Mouse (Mus musculus) embryonic facial prominence, embryonic 13.5 days (tissue): Measurements from ENCODE around the gene Krt86. TPM values are rescaled to one million over a fixed set of nuclear protein-coding genes. Genes with fewer than 3 reads are reported as not detected.

Experiments used
- ATAC-seq: fragments of 200-750 bp; cut with Nextera tagmentation; 2 replicates; pipeline ENCODE4 v1.8.0; 2017; ENCODE audit warnings: low read depth; ENCODE audit not compliant: insufficient number of reproducible peaks, insufficient read depth, low FRiP score, low TSS enrichment
- H3K27ac ChIP-seq: fragments of 300-500 bp; sonication (generic); 2 replicates; pipeline ENCODE4 v1.5.1; 2015; ENCODE audit warnings: moderate library complexity, mild to moderate bottlenecking, inconsistent platforms
- H3K27me3 ChIP-seq: fragments of 300-500 bp; sonication (generic); 2 replicates; pipeline ENCODE4 v1.6.1; 2015; ENCODE audit warnings: mild to moderate bottlenecking, inconsistent platforms
- H3K36me3 ChIP-seq: fragments of 300-500 bp; sonication (generic); 2 replicates; pipeline ENCODE4 v1.6.1; 2015; ENCODE audit warnings: mild to moderate bottlenecking, inconsistent platforms
- H3K4me1 ChIP-seq: fragments of 300-500 bp; sonication (generic); 2 replicates; pipeline ENCODE4 v1.6.1; 2015; ENCODE audit warnings: inconsistent platforms
- H3K4me2 ChIP-seq: fragments of 300-500 bp; sonication (generic); 2 replicates; pipeline ENCODE4 v1.6.1; 2015; ENCODE audit warnings: moderate library complexity, mild to moderate bottlenecking, inconsistent platforms
- H3K4me3 ChIP-seq: fragments of 300-500 bp; sonication (generic); 2 replicates; pipeline ENCODE4 v1.5.1; 2015; ENCODE audit warnings: mild to moderate bottlenecking, inconsistent platforms
- H3K9ac ChIP-seq: fragments of 300-500 bp; sonication (generic); 2 replicates; pipeline ENCODE4 v1.6.1; 2015; ENCODE audit warnings: mild to moderate bottlenecking, inconsistent platforms
- H3K9me3 ChIP-seq: fragments of 300-500 bp; sonication (generic); 2 replicates; pipeline ENCODE4 v1.6.1; 2016; ENCODE audit warnings: inconsistent platforms
- WGBS: fragments of 180-500 bp; shearing (Covaris S2); methylation state at CpG from one replicate; pipeline ENCODE4 v1.1.7; 2015; ENCODE audit warnings: mixed read lengths; 5-methylcytosine and 5-hydroxymethylcytosine counted together
- polyA plus RNA-seq: library from polyadenylated mRNA; unstranded; fragments of >200 nt; fragmentation: Nextera tagmentation; extraction: Ambion mirVana; gene quantifications from 2 replicates; pipeline ENCODE4 v1.2.1, GENCODE M21; 2015

Krt86 gene
- polyA plus RNA-seq, 1 experiment from 2014 or later: not detected

GRCm38 (mm10) chr15:101459283-101459682, 14.0 kb upstream of the Krt86 start:
- H3K27ac ChIP-seq: no peak overlapping the region
- H3K27me3 ChIP-seq: 0 out of 2 replicates have a peak, but pooled peaks cover 5% of the 10 kb centered on the region
- H3K4me1 ChIP-seq: peaks cover 10% of the 10 kb centered on the region; the same call in 1 of the 2 replicates
- no peak overlapping the region for H3K4me3 ChIP-seq
- peaks cover 2% of the 10 kb centered on the region; the same call in 1 of the 2 replicates for H3K9me3 ChIP-seq
- WGBS: 74% methylated on average over 14 of the region's 14 CpGs
- no peaks in the 10 kb centered on the region for H3K36me3 ChIP-seq
- no peak overlapping the region for H3K9ac ChIP-seq
- no peak for ATAC-seq
- no peak overlapping the region for H3K4me2 ChIP-seq

GRCm38 (mm10) chr15:101463651-101464050, 9.6 kb upstream of the Krt86 start, which contains the start of gene Krt81:
Gene Krt81, minus strand, starts transcription at chr15:101463751.
- no peak within 1 kb of the TSS for H3K27ac ChIP-seq
- peaks cover 5% of the 10 kb centered on the region; the same call in 1 of the 2 replicates for H3K4me1 ChIP-seq
- 0 out of 2 replicates have a peak, but pooled peaks cover 5% of the 10 kb centered on the region for H3K27me3 ChIP-seq
- no peaks in the 10 kb centered on the region for H3K36me3 ChIP-seq
- no peak for ATAC-seq
- no peaks in the 10 kb centered on the region for H3K9me3 ChIP-seq
- H3K9ac ChIP-seq: no peak within 1 kb of the TSS
- 76% methylated on average over 13 of the region's 13 CpGs for whole genome bisulfite sequencing
- H3K4me2 ChIP-seq: no peak within 1 kb of the TSS
- H3K4me3 ChIP-seq: no peak within 1 kb of the TSS

- Histone ChIP-seq H3K27ac (no peak overlapping the region), H3K27me3 (no peaks in the 10 kb centered on the region), H3K4me3 (no peak overlapping the region), H3K4me1 (no peaks in the 10 kb centered on the region), H3K4me2 (no peak overlapping the region), H3K9me3 (no peaks in the 10 kb centered on the region), H3K9ac (no peak overlapping the region), H3K36me3 (no peaks in the 10 kb centered on the region)
- no peak for ATAC-seq
- WGBS: 84% methylated on average over 4 of the region's 4 CpGs
These were observed 4.2 kb upstream of the Krt86 start for GRCm38 (mm10) chr15:101469093-101469492.

GRCm38 (mm10) chr15:101479007-101479665, 5.9 kb downstream of the Krt86 start:
- peaks cover 22% of the 10 kb centered on the region for H3K27me3 ChIP-seq
- peaks cover 11% of the 10 kb centered on the region for H3K4me1 ChIP-seq
- H3K4me2 ChIP-seq: peak overlapping the region; percentile 70
- H3K9ac ChIP-seq: peak overlapping the region; percentile 63
- 7% methylated on average over 31 of the region's 31 CpGs for WGBS
- no peak overlapping the region for H3K27ac ChIP-seq
- no peaks in the 10 kb centered on the region for H3K36me3 ChIP-seq
- no peaks in the 10 kb centered on the region for H3K9me3 ChIP-seq
- peak overlapping the region; percentile 37 for H3K4me3 ChIP-seq
- no peak for ATAC-seq

- WGBS: 32% methylated on average over 11 of the region's 11 CpGs
- Histone ChIP-seq H3K36me3 (no peaks in the 10 kb centered on the region), H3K9me3 (no peaks in the 10 kb centered on the region), H3K27ac (no peak overlapping the region), H3K4me3 (peak overlapping the region; percentile 37), H3K9ac (peak overlapping the region; percentile 63), H3K27me3 (peaks cover 22% of the 10 kb centered on the region), H3K4me1 (peaks cover 11% of the 10 kb centered on the region), H3K4me2 (peak overlapping the region; percentile 70)
- no peak for ATAC-seq
These were observed 6.4 kb downstream of the Krt86 start for GRCm38 (mm10) chr15:101479666-101480060.

GRCm38 (mm10) chr15:101482056-101482455, 8.8 kb downstream of the Krt86 start:
- Histone ChIP-seq H3K4me2 (no peak overlapping the region), H3K9ac (no peak overlapping the region), H3K36me3 (no peaks in the 10 kb centered on the region), H3K9me3 (no peaks in the 10 kb centered on the region), H3K4me3 (no peak overlapping the region), H3K4me1 (peaks cover 11% of the 10 kb centered on the region), H3K27ac (no peak overlapping the region), H3K27me3 (peaks cover 22% of the 10 kb centered on the region)
- WGBS: 32% methylated on average over 4 of the region's 4 CpGs
- no peak for ATAC-seq

- Histone ChIP-seq H3K9me3 (no peaks in the 10 kb centered on the region), H3K4me1 (peaks cover 11% of the 10 kb centered on the region), H3K4me3 (no peak overlapping the region), H3K36me3 (no peaks in the 10 kb centered on the region), H3K27me3 (peaks cover 15% of the 10 kb centered on the region; the same call in 1 of the 2 replicates), H3K9ac (no peak overlapping the region), H3K4me2 (no peak overlapping the region), H3K27ac (no peak overlapping the region)
- WGBS: 65% methylated on average over 1 of the region's 1 CpGs
- ATAC-seq: no peak
These were observed 10.4 kb downstream of the Krt86 start for GRCm38 (mm10) chr15:101483646-101484045.

- Histone ChIP-seq H3K4me1 (no peaks in the 10 kb centered on the region), H3K4me2 (no peak overlapping the region), H3K36me3 (no peaks in the 10 kb centered on the region), H3K27ac (no peak overlapping the region), H3K9me3 (no peaks in the 10 kb centered on the region), H3K4me3 (no peak overlapping the region), H3K27me3 (peaks cover 3% of the 10 kb centered on the region; the same call in 1 of the 2 replicates), H3K9ac (no peak overlapping the region)
- WGBS: 76% methylated on average over 1 of the region's 1 CpGs
- ATAC-seq: no peak
These were observed 11.7 kb downstream of the Krt86 start for GRCm38 (mm10) chr15:101484939-101485338.

- Histone ChIP-seq H3K4me2 (no peak overlapping the region), H3K27ac (no peak overlapping the region), H3K4me1 (no peaks in the 10 kb centered on the region), H3K4me3 (no peak overlapping the region), H3K27me3 (no peaks in the 10 kb centered on the region), H3K9ac (no peak overlapping the region), H3K36me3 (no peaks in the 10 kb centered on the region), H3K9me3 (no peaks in the 10 kb centered on the region)
- no peak for ATAC-seq
- 62% methylated on average over 11 of the region's 11 CpGs for WGBS
These were observed 12.8 kb downstream of the Krt86 start for GRCm38 (mm10) chr15:101485911-101486635.

- no peak within 1 kb of the TSS for H3K4me2 ChIP-seq
- no peak within 1 kb of the TSS for H3K4me3 ChIP-seq
- no peaks in the 10 kb centered on the region for H3K9me3 ChIP-seq
- H3K4me1 ChIP-seq: no peaks in the 10 kb centered on the region
- H3K36me3 ChIP-seq: no peaks in the 10 kb centered on the region
- no peak within 1 kb of the TSS for H3K27ac ChIP-seq
- ATAC-seq: no peak
- WGBS: 88% methylated on average over 6 of the region's 6 CpGs
- no peak within 1 kb of the TSS; the same call in 1 of the 2 replicates for H3K9ac ChIP-seq
- no peaks in the 10 kb centered on the region for H3K27me3 ChIP-seq
These were observed 18.2 kb downstream of the Krt86 start, which contains the start of gene Krt83 for GRCm38 (mm10) chr15:101491431-101491830. Gene Krt83, minus strand, starts transcription at chr15:101491512.

- H3K9ac ChIP-seq: no peak overlapping the region
- no peaks in the 10 kb centered on the region for H3K27me3 ChIP-seq
- H3K4me1 ChIP-seq: no peaks in the 10 kb centered on the region
- no peak for ATAC-seq
- H3K9me3 ChIP-seq: no peaks in the 10 kb centered on the region
- no peaks in the 10 kb centered on the region for H3K36me3 ChIP-seq
- no peak overlapping the region for H3K4me2 ChIP-seq
- no peak overlapping the region for H3K27ac ChIP-seq
- WGBS: 51% methylated on average over 8 of the region's 8 CpGs
- no peak overlapping the region for H3K4me3 ChIP-seq
These were observed 19.4 kb downstream of the Krt86 start for GRCm38 (mm10) chr15:101492718-101493117.

- Histone ChIP-seq H3K36me3 (no peaks in the 10 kb centered on the region), H3K27ac (no peak overlapping the region), H3K4me2 (no peak overlapping the region), H3K9me3 (no peaks in the 10 kb centered on the region), H3K4me3 (no peak overlapping the region), H3K9ac (no peak overlapping the region), H3K27me3 (no peaks in the 10 kb centered on the region), H3K4me1 (no peaks in the 10 kb centered on the region)
- WGBS: 87% methylated on average over 6 of the region's 6 CpGs
- ATAC-seq: no peak
These were observed 20.4 kb downstream of the Krt86 start for GRCm38 (mm10) chr15:101493713-101494112.
